Mouse (Mus musculus) gastrocnemius, adult 2 months (tissue): Measurements from ENCODE around the gene Myh6. TPM values are rescaled to one million over a fixed set of nuclear protein-coding genes. Genes with fewer than 3 reads are reported as not detected.

Source experiments
- DNase-seq: peaks from one replicate; pipeline ENCODE4 v3.0.0; 2022
- H3K27ac ChIP-seq: fragments of 200-600 bp; 2 replicates; pipeline ENCODE4 v1.8.1; 2022; ENCODE audit warnings: mild to moderate bottlenecking
- H3K4me3 ChIP-seq: fragments of 200-600 bp; 2 replicates; pipeline ENCODE4 v1.8.1; 2022; ENCODE audit warnings: mild to moderate bottlenecking, moderate library complexity
- CTCF ChIP-seq: fragments of 200-600 bp; IDR thresholded peaks from 2 replicates; pipeline ENCODE4 v1.8.1; 2022; ENCODE audit warnings: antibody characterized with exemption, mild to moderate bottlenecking, moderate library complexity
- intact Hi-C: fragments of 180-260 bp; cut with DNase I; formaldehyde crosslinking; loops from one replicate; pipeline ENCODE4 v1.15.1; 2025
- microRNA-seq: library from miRNA; unstranded; fragments of <30 nt; microRNA quantifications from one replicate; pipeline ENCODE4 v1.2.0, GENCODE M21; 2021
- total RNA-seq, 2 experiments: library from RNA; stranded (reverse); gene quantifications; 2 replicates each; pipeline ENCODE4 v1.2.3; 2021

The Myh6 gene
- total RNA-seq, 2 experiments from 2014 or later: 109 to 348 TPM

- H3K27ac ChIP-seq: peak overlapping the region; percentile 86
- intact Hi-C loops: no loop called here
- peak; percentile 37 for DNase-seq
- TF ChIP-seq CTCF: no peak
- H3K4me3 ChIP-seq: peak overlapping the region; percentile 90
Measured at GRCm38 (mm10) chr14:54912109-54912850, 54.4 kb downstream of the Myh6 start.

- no peak overlapping the region for H3K4me3 ChIP-seq
- intact Hi-C loops: no loop called here
Measured at GRCm38 (mm10) chr14:54908682-54909081, 58.0 kb downstream of the Myh6 start.

DNA sequence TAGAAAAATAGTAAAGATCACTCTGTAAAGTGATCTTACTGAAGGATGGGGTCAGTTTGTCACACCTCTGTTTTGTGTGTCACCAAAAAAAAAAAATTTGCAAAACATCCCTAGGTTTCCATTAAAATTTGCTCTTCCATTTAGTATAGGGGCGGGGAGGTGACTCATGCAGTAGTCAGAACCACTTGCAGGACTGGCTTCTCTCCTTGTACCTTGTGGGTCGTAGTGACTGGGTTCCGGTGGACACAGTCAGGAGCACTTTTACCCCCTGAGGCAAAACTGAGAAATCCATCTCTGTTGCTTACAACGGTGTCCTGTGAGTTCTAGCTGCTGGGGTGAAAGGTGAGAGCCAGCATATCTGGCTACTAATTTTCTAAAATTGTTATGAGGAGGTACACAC lies 63.1 kb downstream of the Myh6 start:
- no peak overlapping the region for H3K4me3 ChIP-seq
- DNase-seq: no peak
- TF ChIP-seq CTCF: no peak
- no peak overlapping the region for H3K27ac ChIP-seq
- intact Hi-C loops: no loop called here

More at GRCm38 (mm10) chr14:54908682-54909081, 58.0 kb downstream of the Myh6 start:
- H3K27ac ChIP-seq: no peak overlapping the region
- no peak for DNase-seq
- no peak for TF ChIP-seq CTCF

GRCm38 (mm10) chr14:54900383-54900782 lies 66.3 kb downstream of the Myh6 start:
- no peak overlapping the region; the same call in 1 of the 2 replicates for H3K27ac ChIP-seq
- DNase-seq: peak; percentile 66
- intact Hi-C loops: loop anchor here (1.0 kb wide), 2 partner anchors 39 to 114 kb away; no protein-coding TSS in a partner anchor
- peak; percentile 90 for TF ChIP-seq CTCF
- no peak overlapping the region for H3K4me3 ChIP-seq

DNA sequence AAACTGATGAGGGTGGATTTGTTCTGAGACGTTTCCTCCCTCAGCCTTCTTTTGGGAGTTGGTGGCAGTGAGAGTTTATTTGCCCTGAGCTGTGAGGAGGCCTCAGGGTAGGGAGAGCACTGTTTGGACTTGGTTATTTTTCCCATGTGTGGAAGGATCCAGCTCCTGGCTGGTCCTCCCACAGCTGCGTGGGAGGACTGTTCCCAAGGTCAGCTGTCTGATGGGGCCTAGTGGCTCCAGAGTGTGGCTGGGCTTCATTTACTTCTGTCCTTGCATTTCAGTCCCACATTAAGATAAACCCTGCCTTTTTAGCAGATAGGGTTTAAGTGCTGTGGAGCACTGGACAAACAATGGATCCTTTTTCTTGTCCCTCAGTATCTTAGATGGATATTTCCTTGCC lies 69.3 kb downstream of the Myh6 start:
- TF ChIP-seq CTCF: no peak
- Histone ChIP-seq H3K27ac (no peak overlapping the region), H3K4me3 (no peak overlapping the region)
- no peak for DNase-seq
- intact Hi-C loops: loop anchor here (10.0 kb wide), 1 partner anchor 197 kb away; the partner anchor contains the start of genes Thtpa and Zfhx2

DNA sequence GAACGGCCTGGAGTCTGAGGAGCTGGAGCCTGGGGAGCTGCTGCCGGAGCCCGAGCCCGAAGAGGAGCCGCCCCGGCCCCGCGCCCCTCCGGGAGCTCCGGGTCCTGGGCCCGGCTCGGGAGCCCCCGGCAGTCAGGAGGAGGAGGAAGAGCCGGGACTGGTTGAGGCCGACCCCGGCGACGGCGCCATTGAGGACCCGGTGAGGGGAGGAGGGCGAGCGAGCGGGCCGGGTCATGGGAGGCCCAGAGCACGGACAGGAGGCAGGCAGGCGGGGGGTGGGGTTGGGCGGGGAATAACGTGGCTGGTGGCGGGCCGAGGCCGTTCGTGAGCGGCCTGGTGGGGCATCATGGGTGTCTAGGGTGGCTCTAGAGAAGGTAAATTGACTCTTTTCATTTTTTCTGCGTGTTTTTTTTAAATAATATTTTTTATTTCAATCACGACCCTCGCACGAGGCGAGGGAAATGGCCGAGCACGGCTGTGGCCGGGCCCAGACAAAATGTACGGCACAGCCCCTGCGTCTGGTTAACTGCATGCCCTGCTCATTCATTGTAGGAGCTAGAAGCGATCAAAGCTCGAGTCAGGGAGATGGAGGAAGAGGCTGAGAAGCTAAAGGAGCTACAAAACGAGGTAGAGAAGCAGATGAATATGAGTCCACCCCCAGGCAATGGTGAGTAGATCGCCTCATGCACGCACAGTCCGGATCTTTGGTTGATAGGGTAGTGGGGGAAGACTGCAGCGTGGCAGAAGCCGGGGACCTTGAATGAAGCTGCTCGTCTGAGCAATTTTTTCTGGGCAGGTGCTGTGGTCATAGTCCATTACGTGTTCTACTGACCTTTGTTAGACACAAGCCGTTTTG lies 72.2 kb downstream of the Myh6 start:
- TF ChIP-seq CTCF: no peak
- peak; percentile 82 for DNase-seq
- Histone ChIP-seq H3K27ac (peak overlapping the region; percentile 98), H3K4me3 (peak overlapping the region; percentile 84)
- intact Hi-C loops: loop anchor here (10.0 kb wide), 1 partner anchor 200 kb away; the partner anchor contains the start of genes Thtpa and Zfhx2

GRCm38 (mm10) chr14:54893651-54894181 lies 73.0 kb downstream of the Myh6 start:
- Histone ChIP-seq H3K27ac (peak overlapping the region; percentile 98), H3K4me3 (peak overlapping the region; percentile 84)
- intact Hi-C loops: loop anchor here (10.0 kb wide), 1 partner anchor 201 kb away; the partner anchor contains the start of genes Thtpa and Zfhx2
- no peak for TF ChIP-seq CTCF
- DNase-seq: peak; percentile 97

DNA sequence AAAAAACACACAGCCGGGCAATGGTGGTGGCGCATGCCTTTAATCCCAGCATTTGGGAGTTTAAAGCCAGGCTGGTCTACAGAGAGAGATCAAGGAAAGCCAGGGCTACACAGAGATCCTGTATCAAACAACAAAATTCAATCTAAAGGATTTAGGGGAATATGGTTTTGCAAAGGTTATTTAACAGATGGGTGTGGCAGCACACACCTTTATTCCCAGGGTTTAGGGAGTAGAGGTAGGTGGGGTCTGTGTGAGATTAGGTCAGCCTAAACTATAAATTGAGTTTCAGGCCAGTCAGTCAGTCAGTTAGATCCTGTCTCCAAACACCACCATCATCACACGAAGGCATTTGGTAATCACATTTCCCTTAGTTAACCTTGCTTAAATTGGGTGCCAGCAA lies 74.5 kb downstream of the Myh6 start, which contains the start of gene Pabpn1:
Gene Pabpn1, plus strand, starts transcription at position 301 of the 400 bp plus-strand sequence.
- DNase-seq: no peak
- intact Hi-C loops: loop anchor here (10.0 kb wide), 1 partner anchor 203 kb away; the partner anchor contains the start of genes Thtpa and Zfhx2

More for the DNA sequence above, 74.5 kb downstream of the Myh6 start, which contains the start of gene Pabpn1:
- Histone ChIP-seq H3K4me3 (peak within 1 kb of the TSS; percentile 84), H3K27ac (peak within 1 kb of the TSS; percentile 89)
- no peak for TF ChIP-seq CTCF

Small RNAs within 50 kb of the gene (microRNA-seq; reads per million reads assigned to microRNA genes)
- gene Mir208a: 36.1 reads per million, percentile 25 among the genes with 10 or more reads in this experiment
- 1,261 reads per million, percentile 79 among the genes with 10 or more reads in this experiment for gene Mir208b

Other genes starting within 250 kb of the Myh6 start
- 10 to 100 TPM; 21.4 to 23.6 TPM for gene Slc7a8, start 185.0 kb downstream of the Myh6 start, total RNA-seq
- 1 to 10 TPM; 1.0 to 5.0 TPM for gene Rnf212b, start 152.8 kb downstream of the Myh6 start, total RNA-seq
- 1 to 10 TPM; 3.0 to 5.2 TPM for gene Homez, start 96.0 kb downstream of the Myh6 start, total RNA-seq
- gene Ppp1r3e, start 89.4 kb downstream of the Myh6 start, total RNA-seq: 1 to 10 TPM; 2.6 to 3.5 TPM
- 10 to 100 TPM; 23.1 to 26.8 TPM for gene Bcl2l2, start 83.5 kb downstream of the Myh6 start, total RNA-seq
- 1 to 10 TPM in 1 of 2 experiments, under 1 TPM in 1; 0.56 to 4.4 TPM for gene Gm20521, start 83.5 kb downstream of the Myh6 start, total RNA-seq
- gene Pabpn1, start 74.4 kb downstream of the Myh6 start, total RNA-seq: 10 to 100 TPM; 52.5 to 63.3 TPM
- gene Slc22a17, start 53.8 kb downstream of the Myh6 start, total RNA-seq: 1 to 10 TPM; 1.0 to 1.4 TPM
- gene Efs, start 40.8 kb downstream of the Myh6 start, total RNA-seq: 1 to 10 TPM; 1.1 to 1.4 TPM
- gene Il25, start 34.2 kb downstream of the Myh6 start, total RNA-seq: not detected
- gene Cmtm5, start 30.7 kb downstream of the Myh6 start, total RNA-seq: under 1 TPM in 1 of 2 experiments, not detected in 1; 0.25 TPM
- not detected for gene Gm17428, start 10.0 kb upstream of the Myh6 start, total RNA-seq
- gene Myh7, start 27.7 kb upstream of the Myh6 start, total RNA-seq: 1,000 to 10,000 TPM in 1 of 2 experiments, 100 to 1,000 TPM in 1; 520 to 1,662 TPM
- gene Ngdn, start 48.5 kb upstream of the Myh6 start, total RNA-seq: 10 to 100 TPM; 18.1 to 19.9 TPM
- gene Zfhx2, start 125.4 kb upstream of the Myh6 start, total RNA-seq: 1 to 10 TPM; 5.1 to 6.0 TPM
- gene Thtpa, start 127.9 kb upstream of the Myh6 start, total RNA-seq: 10 to 100 TPM; 12.6 to 14.3 TPM
- gene Ap1g2, start 139.7 kb upstream of the Myh6 start, total RNA-seq: 1 to 10 TPM; 5.3 to 6.0 TPM
- under 1 TPM in 1 of 2 experiments, not detected in 1; 0.08 TPM for gene Jph4, start 150.0 kb upstream of the Myh6 start, total RNA-seq